Mouse (Mus musculus) stomach, postnatal 0 days (tissue): ENCODE results near the gene Erlin1.

ENCODE experiments used
- CTCF ChIP-seq: IDR thresholded peaks from 2 replicates; pipeline ENCODE4 v1.5.1; 2016; ENCODE audit warnings: antibody characterized with exemption, low read depth, mild to moderate bottlenecking, moderate library complexity
- EP300 ChIP-seq: optimal IDR thresholded peaks from 2 replicates; pipeline ENCODE3; 2016; ENCODE audit warnings: antibody characterized with exemption

- TF ChIP-seq CTCF = no peak
- TF ChIP-seq EP300 = peak; percentile 90
Measured at GRCm38 (mm10) chr19:44067323-44068049, 2.1 kb downstream of the Erlin1 start.
